Mouse (Mus musculus): ENCODE measurements around the gene Ap1s3.

Ap1s3 gene

GRCm38 (mm10) chr1:79602500-79602899, 69.3 kb downstream of the Ap1s3 start:
- in situ Hi-C loops (cut with MboI; ENCODE audit: low sequenced_read_pairs): no loop called here

- in situ Hi-C loops (cut with MboI; ENCODE audit: low sequenced_read_pairs): no loop called here
Measured at GRCm38 (mm10) chr1:79598385-79599178, 73.2 kb downstream of the Ap1s3 start.

GRCm38 (mm10) chr1:79592721-79593277, 79.0 kb downstream of the Ap1s3 start:
- in situ Hi-C loops (cut with MboI; ENCODE audit: low sequenced_read_pairs): no loop called here

GRCm38 (mm10) chr1:79591091-79591490, 80.7 kb downstream of the Ap1s3 start:
- in situ Hi-C loops (cut with MboI; ENCODE audit: low sequenced_read_pairs): no loop called here

- in situ Hi-C loops (cut with MboI; ENCODE audit: low sequenced_read_pairs): no loop called here
Measured at GRCm38 (mm10) chr1:79589971-79590763, 81.6 kb downstream of the Ap1s3 start.

- in situ Hi-C loops (cut with MboI; ENCODE audit: low sequenced_read_pairs): no loop called here
Measured at GRCm38 (mm10) chr1:79589424-79589823, 82.3 kb downstream of the Ap1s3 start.

GRCm38 (mm10) chr1:79581136-79581679, 90.6 kb downstream of the Ap1s3 start:
- in situ Hi-C loops (cut with MboI; ENCODE audit: low sequenced_read_pairs): no loop called here

GRCm38 (mm10) chr1:79577357-79577756, 94.4 kb downstream of the Ap1s3 start:
- in situ Hi-C loops (cut with MboI; ENCODE audit: low sequenced_read_pairs): no loop called here

GRCm38 (mm10) chr1:79571912-79572311, 99.9 kb downstream of the Ap1s3 start:
- in situ Hi-C loops (cut with MboI; ENCODE audit: low sequenced_read_pairs): no loop called here

- in situ Hi-C loops (cut with MboI; ENCODE audit: low sequenced_read_pairs): no loop called here
Measured at GRCm38 (mm10) chr1:79571126-79571525, 100.6 kb downstream of the Ap1s3 start.

GRCm38 (mm10) chr1:79561186-79561585, 110.6 kb downstream of the Ap1s3 start:
- in situ Hi-C loops (cut with MboI; ENCODE audit: low sequenced_read_pairs): no loop called here
